Mouse (Mus musculus) neural tube, embryonic 15.5 days (tissue): ENCODE data around the gene Aass. TPM values are rescaled to one million over a fixed set of nuclear protein-coding genes. Genes with fewer than 3 reads are reported as not detected.

ENCODE experiments used
- polyA plus RNA-seq: library from polyadenylated mRNA; unstranded; fragments of >200 nt; fragmentation: Nextera tagmentation; extraction: Ambion mirVana; gene quantifications from 2 replicates; pipeline ENCODE4 v1.2.1, GENCODE M21; 2015

The Aass gene
- polyA plus RNA-seq, 1 experiment from 2014 or later: 0.51 TPM

Other genes with a start within 250 kb of the Aass start
- not detected in 2 replicates for gene Fezf1, start 115.4 kb upstream of the Aass start, polyA plus RNA-seq